Mouse (Mus musculus) layer of hippocampus, postnatal 10 days (tissue): ENCODE measurements at regions not wholly inside any gene's neighbourhood (a gene's known extent, or its start where the extent isn't known, plus 50 kb on each side); places are given as distances from the start of the nearest gene placed in this dataset.

ENCODE experiments used
- DNase-seq, 2 experiments: peaks; one replicate each; pipeline ENCODE4 v3.0.0; 2021; ENCODE audit warnings: low spot score in 2 of 2

GRCm38 (mm10) chr2:9435155-9435872 is 445.7 kb upstream of the 4930412O13Rik start:
- DNase-seq, result no peak

GRCm38 (mm10) chr2:9443103-9443502 is 437.9 kb upstream of the 4930412O13Rik start:
- DNase-seq, result no peak

GRCm38 (mm10) chr2:9445826-9446225 is 435.2 kb upstream of the 4930412O13Rik start:
- DNase-seq, result no peak

- DNase-seq, result no peak
These were observed 416.6 kb upstream of the 4930412O13Rik start for GRCm38 (mm10) chr2:9464413-9464812.

- no peak for DNase-seq
These were observed 416.2 kb upstream of the 4930412O13Rik start for GRCm38 (mm10) chr2:9464818-9465217.

GRCm38 (mm10) chr2:9467573-9467972 is 413.5 kb upstream of the 4930412O13Rik start:
- DNase-seq, result no peak

- peak; percentile 8 to 22 for DNase-seq
These were observed 412.4 kb upstream of the 4930412O13Rik start for GRCm38 (mm10) chr2:9468651-9469050.

- no peak for DNase-seq
These were observed 399.2 kb upstream of the 4930412O13Rik start for GRCm38 (mm10) chr2:9481678-9482345.

GRCm38 (mm10) chr2:9487381-9487914 is 393.6 kb upstream of the 4930412O13Rik start:
- no peak for DNase-seq

- DNase-seq, result no peak
These were observed 387.4 kb upstream of the 4930412O13Rik start for GRCm38 (mm10) chr2:9493606-9494145.

GRCm38 (mm10) chr2:9520045-9520444 is 361.0 kb upstream of the 4930412O13Rik start:
- DNase-seq, result no peak

GRCm38 (mm10) chr2:9525910-9526309 is 355.1 kb upstream of the 4930412O13Rik start:
- no peak for DNase-seq

- DNase-seq, result no peak
These were observed 345.9 kb upstream of the 4930412O13Rik start for GRCm38 (mm10) chr2:9535141-9535658.

- no peak for DNase-seq
These were observed 333.1 kb upstream of the 4930412O13Rik start for GRCm38 (mm10) chr2:9547771-9548590.

GRCm38 (mm10) chr2:9553313-9553712 is 327.7 kb upstream of the 4930412O13Rik start:
- DNase-seq, result no peak

GRCm38 (mm10) chr2:9564487-9565043 is 316.5 kb upstream of the 4930412O13Rik start:
- DNase-seq, result no peak

- no peak for DNase-seq
These were observed 311.8 kb upstream of the 4930412O13Rik start for GRCm38 (mm10) chr2:9569220-9569619.

- DNase-seq, result peak; percentile 20 to 40
These were observed 306.9 kb upstream of the 4930412O13Rik start for GRCm38 (mm10) chr2:9574196-9574595.

GRCm38 (mm10) chr2:9574651-9575050 is 306.4 kb upstream of the 4930412O13Rik start:
- no peak for DNase-seq

GRCm38 (mm10) chr2:9577868-9578267 is 303.2 kb upstream of the 4930412O13Rik start:
- DNase-seq, result no peak

- no peak for DNase-seq
These were observed 293.7 kb upstream of the 4930412O13Rik start for GRCm38 (mm10) chr2:9587389-9587788.
